Mouse (Mus musculus): ENCODE measurements around the gene Nkain4. TPM values are rescaled to one million over a fixed set of nuclear protein-coding genes. Genes with fewer than 3 reads are reported as not detected.
A peak's percentile ranks its signal among the peaks of the same experiment; 100 is the strongest.

The Nkain4 gene
- polyA plus RNA-seq, 1 experiment from 2014 or later, result 72.9 TPM

- peaks cover 30% of the 10 kb centered on the region for H3K36me3 ChIP-seq
- 95% methylated on average over 18 of the region's 18 CpGs for WGBS
Measured at GRCm38 (mm10) chr2:180904435-180905208, 49.9 kb downstream of the Nkain4 start.

GRCm38 (mm10) chr2:180902086-180902485 is 52.4 kb downstream of the Nkain4 start:
- 28% methylated on average over 2 of the region's 2 CpGs for WGBS
- no peaks in the 10 kb centered on the region for H3K27me3 ChIP-seq
- H3K27ac ChIP-seq (replicated peaks), result no peak overlapping the region
- no peak for ATAC-seq (ENCODE audit: low FRiP score, low read depth)
- no peak overlapping the region for H3K9ac ChIP-seq (replicated peaks)
- no peaks in the 10 kb centered on the region for H3K9me3 ChIP-seq
- H3K4me2 ChIP-seq (replicated peaks), result no peak overlapping the region
- no peak overlapping the region for H3K4me3 ChIP-seq
- H3K4me1 ChIP-seq, result peaks cover 25% of the 10 kb centered on the region
- peaks cover 22% of the 10 kb centered on the region; the same call in 1 of the 2 replicates for H3K36me3 ChIP-seq

More at GRCm38 (mm10) chr2:180904435-180905208, 49.9 kb downstream of the Nkain4 start:
- Histone ChIP-seq H3K9ac (replicated peaks) (no peak overlapping the region), H3K4me1 (peaks cover 16% of the 10 kb centered on the region), H3K9me3 (no peaks in the 10 kb centered on the region), H3K27me3 (no peaks in the 10 kb centered on the region), H3K4me3 (no peak overlapping the region), H3K4me2 (replicated peaks) (no peak overlapping the region), H3K27ac (replicated peaks) (no peak overlapping the region)
- no peak for ATAC-seq (ENCODE audit: low FRiP score, low read depth)

- Histone ChIP-seq H3K4me1 (peaks cover 34% of the 10 kb centered on the region), H3K4me3 (no peak overlapping the region), H3K4me2 (replicated peaks) (no peak overlapping the region), H3K9ac (replicated peaks) (no peak overlapping the region), H3K36me3 (peaks cover 8% of the 10 kb centered on the region; the same call in 1 of the 2 replicates), H3K9me3 (no peaks in the 10 kb centered on the region), H3K27me3 (no peaks in the 10 kb centered on the region), H3K27ac (replicated peaks) (peak overlapping the region; percentile 100)
- WGBS, result 78% methylated on average over 6 of the region's 6 CpGs
- no peak for ATAC-seq (ENCODE audit: low FRiP score, low read depth)
Measured at GRCm38 (mm10) chr2:180897857-180898256, 56.6 kb downstream of the Nkain4 start.

GRCm38 (mm10) chr2:180896819-180897625 is 57.5 kb downstream of the Nkain4 start:
- 67% methylated on average over 15 of the region's 15 CpGs for WGBS
- peaks cover 41% of the 10 kb centered on the region for H3K4me1 ChIP-seq
- ATAC-seq (ENCODE audit: low FRiP score, low read depth), result no peak
- peak overlapping the region; percentile 99; the same call in 1 of the 2 replicates for H3K9ac ChIP-seq (replicated peaks)
- no peaks in the 10 kb centered on the region for H3K27me3 ChIP-seq
- peaks cover 8% of the 10 kb centered on the region; the same call in 1 of the 2 replicates for H3K36me3 ChIP-seq
- H3K9me3 ChIP-seq, result no peaks in the 10 kb centered on the region
- 0 out of 2 replicates have a peak overlapping the region, but pooled peaks have one; percentile 16 for H3K4me2 ChIP-seq (replicated peaks)
- peak overlapping the region; percentile 100 for H3K27ac ChIP-seq (replicated peaks)
- no peak overlapping the region for H3K4me3 ChIP-seq

- Histone ChIP-seq H3K4me3 (peak overlapping the region; percentile 96), H3K9ac (replicated peaks) (peak overlapping the region; percentile 99), H3K27ac (replicated peaks) (peak overlapping the region; percentile 100), H3K4me1 (peaks cover 51% of the 10 kb centered on the region), H3K4me2 (replicated peaks) (peak overlapping the region; percentile 83), H3K27me3 (no peaks in the 10 kb centered on the region), H3K9me3 (no peaks in the 10 kb centered on the region), H3K36me3 (peaks cover 8% of the 10 kb centered on the region; the same call in 1 of the 2 replicates)
- no peak for ATAC-seq (ENCODE audit: low FRiP score, low read depth)
- 68% methylated on average over 11 of the region's 11 CpGs for WGBS
Measured at GRCm38 (mm10) chr2:180895837-180896525, 58.5 kb downstream of the Nkain4 start.

GRCm38 (mm10) chr2:180895321-180895720 is 59.2 kb downstream of the Nkain4 start:
- Histone ChIP-seq H3K9ac (replicated peaks) (peak overlapping the region; percentile 99), H3K4me3 (peak overlapping the region; percentile 96), H3K27ac (replicated peaks) (peak overlapping the region; percentile 100), H3K9me3 (no peaks in the 10 kb centered on the region), H3K27me3 (no peaks in the 10 kb centered on the region), H3K36me3 (peaks cover 8% of the 10 kb centered on the region; the same call in 1 of the 2 replicates), H3K4me2 (replicated peaks) (peak overlapping the region; percentile 83), H3K4me1 (peaks cover 56% of the 10 kb centered on the region)
- WGBS, result 57% methylated on average over 3 of the region's 3 CpGs
- no peak for ATAC-seq (ENCODE audit: low FRiP score, low read depth)

GRCm38 (mm10) chr2:180894734-180895133 is 59.8 kb downstream of the Nkain4 start:
- H3K36me3 ChIP-seq, result peaks cover 8% of the 10 kb centered on the region; the same call in 1 of the 2 replicates
- ATAC-seq (ENCODE audit: low FRiP score, low read depth), result peak; percentile 28; the same call in 1 of the 2 replicates
- peak overlapping the region; percentile 96 for H3K4me3 ChIP-seq
- H3K9me3 ChIP-seq, result no peaks in the 10 kb centered on the region
- H3K27me3 ChIP-seq, result no peaks in the 10 kb centered on the region
- H3K9ac ChIP-seq (replicated peaks), result peak overlapping the region; percentile 99
- H3K4me1 ChIP-seq, result peaks cover 62% of the 10 kb centered on the region
- H3K27ac ChIP-seq (replicated peaks), result peak overlapping the region; percentile 100
- peak overlapping the region; percentile 83 for H3K4me2 ChIP-seq (replicated peaks)
- WGBS, result 2% methylated on average over 13 of the region's 13 CpGs

GRCm38 (mm10) chr2:180894029-180894623 is 60.4 kb downstream of the Nkain4 start:
- Histone ChIP-seq H3K9ac (replicated peaks) (peak overlapping the region; percentile 99), H3K27me3 (no peaks in the 10 kb centered on the region), H3K4me1 (peaks cover 68% of the 10 kb centered on the region), H3K4me3 (peak overlapping the region; percentile 96), H3K4me2 (replicated peaks) (peak overlapping the region; percentile 83), H3K9me3 (no peaks in the 10 kb centered on the region), H3K36me3 (peaks cover 8% of the 10 kb centered on the region; the same call in 1 of the 2 replicates), H3K27ac (replicated peaks) (peak overlapping the region; percentile 100)
- under 1% methylated on average over 57 of the region's 57 CpGs for WGBS
- peak; percentile 65 for ATAC-seq (ENCODE audit: low FRiP score, low read depth)

- peaks cover 74% of the 10 kb centered on the region for H3K4me1 ChIP-seq
- peak; percentile 59 for ATAC-seq (ENCODE audit: low FRiP score, low read depth)
- no peaks in the 10 kb centered on the region for H3K9me3 ChIP-seq
- H3K36me3 ChIP-seq, result peaks cover 8% of the 10 kb centered on the region; the same call in 1 of the 2 replicates
- H3K27me3 ChIP-seq, result no peaks in the 10 kb centered on the region
- peak overlapping the region; percentile 83 for H3K4me2 ChIP-seq (replicated peaks)
- peak overlapping the region; percentile 96 for H3K4me3 ChIP-seq
- peak overlapping the region; percentile 100 for H3K27ac ChIP-seq (replicated peaks)
- H3K9ac ChIP-seq (replicated peaks), result peak overlapping the region; percentile 99
- WGBS, result under 1% methylated on average over 48 of the region's 50 CpGs
Measured at GRCm38 (mm10) chr2:180893537-180894028, 60.9 kb downstream of the Nkain4 start.

- ATAC-seq (ENCODE audit: low FRiP score, low read depth), result 0 out of 2 replicates have a peak, but pooled peaks have one; percentile 0
- Histone ChIP-seq H3K9me3 (no peaks in the 10 kb centered on the region), H3K36me3 (peaks cover 8% of the 10 kb centered on the region; the same call in 1 of the 2 replicates), H3K27ac (replicated peaks) (peak overlapping the region; percentile 100), H3K4me3 (peak overlapping the region; percentile 96), H3K4me1 (peaks cover 79% of the 10 kb centered on the region), H3K4me2 (replicated peaks) (peak overlapping the region; percentile 83), H3K9ac (replicated peaks) (peak overlapping the region; percentile 99), H3K27me3 (no peaks in the 10 kb centered on the region)
- WGBS, result under 1% methylated on average over 93 of the region's 97 CpGs
Measured at GRCm38 (mm10) chr2:180892841-180893521, 61.5 kb downstream of the Nkain4 start.

All from midbrain, embryonic 12.5 days (tissue).